31 mouse cellular contexts compared by ENCODE assay signal in the genomic region with DNA sequence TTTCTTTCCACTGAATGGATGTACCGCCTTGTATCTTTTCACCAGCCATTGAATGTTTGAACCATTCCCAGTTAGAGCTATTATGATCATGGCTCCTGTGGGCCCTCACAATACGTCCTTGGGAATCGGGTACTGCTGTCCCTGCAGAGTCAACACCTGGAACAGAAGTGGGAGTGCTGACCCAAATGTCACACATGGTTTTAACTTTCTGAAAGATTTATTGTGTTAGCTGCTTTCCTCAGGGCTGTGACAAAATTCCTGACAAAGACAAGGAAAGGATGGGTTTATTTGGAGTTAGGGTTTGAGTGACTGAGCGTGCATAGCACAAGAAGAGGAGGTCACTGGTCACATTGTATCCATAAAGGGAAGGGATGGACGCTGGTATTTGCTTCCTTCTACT.
"Had no signal": no experiment of that assay in that cellular context is flagged by ENCODE, and none has a peak within 500 bp of the region (broad histone marks: within the 10 kb centered on the region; RNA-seq: fewer than 3 reads in every experiment).

No protein-coding gene starts in this region.

- H3K4me3 ChIP-seq: left cerebral cortex, adult 2 months; limb, embryonic 10.5 days; limb, embryonic 12.5 days; limb, embryonic 13.5 days; limb, embryonic 15.5 days; liver, embryonic 12.5 days; liver, embryonic 13.5 days; liver, embryonic 15.5 days; lung, embryonic 15.5 days; megakaryocyte, embryonic 14.5 days; midbrain, embryonic 10.5 days; midbrain, embryonic 12.5 days; midbrain, embryonic 15.5 days; myocyte; neural tube, embryonic 12.5 days had no signal

- H3K36me3 ChIP-seq: limb, embryonic 10.5 days; limb, embryonic 12.5 days; limb, embryonic 13.5 days; limb, embryonic 15.5 days; liver, embryonic 12.5 days; liver, embryonic 13.5 days; liver, embryonic 15.5 days; lung, embryonic 15.5 days; midbrain, embryonic 10.5 days; midbrain, embryonic 12.5 days; midbrain, embryonic 15.5 days; neural tube, embryonic 12.5 days had no signal

- DNase-seq: left cerebral cortex, postnatal 4 days; liver; liver, embryonic 13.5 days; liver, postnatal 0 days; lung, adult 18-20 months; lung, adult 2 months; lung, embryonic 14.5 days; lung, postnatal 10 days; lung, postnatal 14 days; lung, postnatal 36 days; lung, postnatal 4 days; midbrain, embryonic 14.5 days had no signal

- H3K9ac ChIP-seq: limb, embryonic 12.5 days; limb, embryonic 13.5 days; limb, embryonic 15.5 days; liver, embryonic 12.5 days; liver, embryonic 13.5 days; liver, embryonic 14.5 days; liver, embryonic 15.5 days; liver, postnatal 0 days; lung, embryonic 14.5 days; lung, embryonic 15.5 days; midbrain, embryonic 12.5 days; midbrain, embryonic 15.5 days; neural tube, embryonic 12.5 days had no signal

- H3K4me2 ChIP-seq: limb, embryonic 12.5 days; limb, embryonic 13.5 days; limb, embryonic 15.5 days; liver, embryonic 11.5 days; liver, embryonic 12.5 days; liver, embryonic 13.5 days; liver, embryonic 15.5 days; lung, embryonic 14.5 days; lung, embryonic 15.5 days; midbrain, embryonic 12.5 days; midbrain, embryonic 15.5 days; neural tube, embryonic 12.5 days had no signal

- H3K9me3 ChIP-seq: limb, embryonic 10.5 days; limb, embryonic 12.5 days; limb, embryonic 13.5 days; limb, embryonic 15.5 days; liver, embryonic 12.5 days; liver, embryonic 13.5 days; liver, embryonic 15.5 days; lung, embryonic 15.5 days; megakaryocyte, embryonic 14.5 days; midbrain, embryonic 10.5 days; midbrain, embryonic 12.5 days; midbrain, embryonic 15.5 days; neural tube, embryonic 12.5 days had no signal

- H3K27me3 ChIP-seq: limb, embryonic 12.5 days; limb, embryonic 15.5 days; lung, embryonic 15.5 days; midbrain, embryonic 15.5 days had no signal

- ATAC-seq: liver, embryonic 12.5 days; liver, postnatal 0 days; lung, postnatal 0 days; midbrain, embryonic 15.5 days; midbrain, embryonic 16.5 days had no signal

- H3K27ac ChIP-seq: left cerebral cortex, adult 2 months; limb, embryonic 10.5 days; limb, embryonic 12.5 days; limb, embryonic 13.5 days; limb, embryonic 15.5 days; liver, embryonic 12.5 days; liver, embryonic 13.5 days; liver, embryonic 14.5 days; liver, embryonic 15.5 days; lung, embryonic 15.5 days; macrophage; midbrain, embryonic 10.5 days; midbrain, embryonic 12.5 days; midbrain, embryonic 15.5 days; neural tube, embryonic 12.5 days had no signal
